Mouse (Mus musculus) gastrocnemius, adult 2 months (tissue): ENCODE data around the gene Usp6nl. TPM values are rescaled to one million over a fixed set of nuclear protein-coding genes. Genes with fewer than 3 reads are reported as not detected.

Source experiments
- DNase-seq: peaks from one replicate; pipeline ENCODE4 v3.0.0; 2022
- H3K27ac ChIP-seq: fragments of 200-600 bp; 2 replicates; pipeline ENCODE4 v1.8.1; 2022; ENCODE audit warnings: mild to moderate bottlenecking
- H3K4me3 ChIP-seq: fragments of 200-600 bp; 2 replicates; pipeline ENCODE4 v1.8.1; 2022; ENCODE audit warnings: mild to moderate bottlenecking, moderate library complexity
- CTCF ChIP-seq: fragments of 200-600 bp; IDR thresholded peaks from 2 replicates; pipeline ENCODE4 v1.8.1; 2022; ENCODE audit warnings: antibody characterized with exemption, mild to moderate bottlenecking, moderate library complexity
- intact Hi-C: fragments of 180-260 bp; cut with DNase I; formaldehyde crosslinking; loops from one replicate; pipeline ENCODE4 v1.15.1; 2025
- total RNA-seq, 2 experiments: library from RNA; stranded (reverse); gene quantifications; 2 replicates each; pipeline ENCODE4 v1.2.3; 2021

Usp6nl gene
- total RNA-seq, 2 experiments from 2014 or later: 2.6 to 4.0 TPM

GRCm38 (mm10) chr2:6363922-6364321, 41.5 kb downstream of the Usp6nl start:
- Histone ChIP-seq H3K27ac (no peak overlapping the region), H3K4me3 (no peak overlapping the region)
- DNase-seq: no peak
- TF ChIP-seq CTCF: no peak
- intact Hi-C loops: no loop called here

DNA sequence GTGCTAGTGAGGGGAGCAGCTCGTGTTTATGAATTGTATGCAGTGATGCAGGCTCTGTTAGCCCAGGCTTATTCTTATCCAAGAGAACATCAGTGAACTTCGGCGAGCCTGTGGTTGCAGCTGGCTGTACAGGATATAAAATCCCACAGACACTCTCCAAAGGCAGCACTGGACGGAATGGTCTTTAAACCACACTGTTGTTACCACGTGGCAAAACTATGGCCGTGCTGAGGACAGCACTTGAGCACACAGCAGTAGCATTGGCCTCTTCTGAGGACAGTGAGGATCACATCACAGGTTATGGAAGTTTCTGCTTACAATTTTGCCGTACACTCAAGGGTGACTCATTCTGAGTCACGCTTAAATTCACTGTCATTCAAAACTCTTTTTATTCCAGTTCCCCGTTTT, 44.1 kb downstream of the Usp6nl start:
- Histone ChIP-seq H3K4me3 (no peak overlapping the region), H3K27ac (peak overlapping the region; percentile 41; the same call in 1 of the 2 replicates)
- intact Hi-C loops: no loop called here
- no peak for TF ChIP-seq CTCF
- DNase-seq: no peak

GRCm38 (mm10) chr2:6366973-6367372, 44.5 kb downstream of the Usp6nl start:
- H3K4me3 ChIP-seq: no peak overlapping the region
- DNase-seq: no peak
- intact Hi-C loops: no loop called here
- TF ChIP-seq CTCF: no peak
- H3K27ac ChIP-seq: no peak overlapping the region

DNA sequence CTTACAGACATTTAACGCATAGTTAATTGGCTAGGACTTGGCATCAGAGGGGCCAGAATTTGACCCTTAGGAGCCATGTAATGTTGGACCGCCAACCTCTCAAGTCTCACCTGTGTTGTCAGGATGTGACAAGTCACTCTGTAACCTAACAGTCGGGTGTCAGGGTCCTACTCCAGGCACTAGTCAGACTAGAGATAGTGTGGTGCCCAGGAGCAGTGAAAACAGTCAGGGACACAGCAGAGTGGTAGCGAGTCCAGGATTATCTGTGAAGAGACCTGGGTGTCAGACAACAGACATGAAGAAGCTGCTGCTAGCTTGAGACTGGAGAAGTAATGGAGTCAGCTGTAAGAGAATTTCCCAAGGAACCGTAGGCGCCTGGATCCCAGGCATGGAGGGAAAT, 45.0 kb downstream of the Usp6nl start:
- H3K27ac ChIP-seq: no peak overlapping the region
- TF ChIP-seq CTCF: no peak
- H3K4me3 ChIP-seq: no peak overlapping the region
- DNase-seq: no peak
- intact Hi-C loops: no loop called here

- Histone ChIP-seq H3K27ac (no peak overlapping the region), H3K4me3 (no peak overlapping the region)
- DNase-seq: no peak
- intact Hi-C loops: no loop called here
- no peak for TF ChIP-seq CTCF
Measured at GRCm38 (mm10) chr2:6374216-6374615, 51.7 kb downstream of the Usp6nl start.

- TF ChIP-seq CTCF: no peak
- no peak overlapping the region for H3K27ac ChIP-seq
- DNase-seq: no peak
- intact Hi-C loops: no loop called here
- H3K4me3 ChIP-seq: no peak overlapping the region
Measured at GRCm38 (mm10) chr2:6376071-6376470, 53.6 kb downstream of the Usp6nl start.

DNA sequence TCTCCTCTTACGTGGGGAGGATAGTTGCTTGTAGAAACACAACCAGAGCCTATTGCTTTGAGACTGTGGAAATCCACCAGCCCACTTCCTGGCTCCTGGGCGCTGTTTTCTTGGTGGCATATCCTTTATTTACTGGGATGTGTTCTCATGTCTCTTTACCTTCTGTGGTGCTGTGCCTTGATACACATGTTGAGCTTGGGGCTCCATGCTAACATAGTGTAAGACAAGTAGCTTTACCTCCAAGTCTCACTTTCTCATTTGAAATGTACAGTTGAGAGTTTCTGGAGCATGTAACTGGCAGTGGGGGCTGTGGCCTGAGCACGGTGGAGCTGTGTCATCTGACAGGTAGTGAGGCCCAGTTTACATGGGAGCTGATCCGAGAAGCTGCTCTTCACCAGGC, 54.5 kb downstream of the Usp6nl start:
- Histone ChIP-seq H3K27ac (no peak overlapping the region), H3K4me3 (no peak overlapping the region)
- no peak for DNase-seq
- intact Hi-C loops: no loop called here
- no peak for TF ChIP-seq CTCF

DNA sequence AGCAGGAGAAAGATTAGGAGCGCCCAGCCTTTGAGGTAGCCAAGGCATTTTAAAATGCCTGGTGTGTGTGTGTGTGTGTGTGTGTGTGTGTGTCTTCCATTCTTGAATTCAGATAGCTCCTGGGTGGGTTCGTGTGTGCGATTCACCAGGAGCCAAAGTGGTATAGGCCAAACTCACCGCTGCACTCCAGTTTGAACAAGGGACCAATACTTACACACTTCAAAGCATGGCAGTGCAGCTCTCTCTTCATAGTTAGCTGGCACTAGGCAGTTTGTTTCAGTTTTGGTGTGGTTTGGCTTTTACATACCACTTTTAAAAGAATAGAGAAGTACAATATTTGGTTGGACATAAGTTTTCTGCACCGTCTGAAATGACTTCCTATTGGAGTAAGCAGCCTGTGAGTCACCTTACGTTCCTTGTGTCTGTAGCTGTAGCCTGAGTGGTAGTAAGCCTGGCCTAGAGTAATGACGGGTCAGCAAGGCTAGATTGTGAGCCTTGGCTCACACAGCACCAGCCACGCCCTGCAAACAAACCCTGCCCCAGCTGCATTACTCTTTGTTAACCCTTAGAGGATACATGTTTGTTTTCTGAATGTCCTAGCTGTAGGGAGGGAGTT, 56.2 kb downstream of the Usp6nl start:
- intact Hi-C loops: no loop called here
- no peak for TF ChIP-seq CTCF

GRCm38 (mm10) chr2:6379731-6380212, 57.3 kb downstream of the Usp6nl start:
- intact Hi-C loops: no loop called here
- Histone ChIP-seq H3K27ac (no peak overlapping the region), H3K4me3 (no peak overlapping the region)
- TF ChIP-seq CTCF: no peak
- no peak for DNase-seq

More for the DNA sequence above, 56.2 kb downstream of the Usp6nl start:
- H3K27ac ChIP-seq: no peak overlapping the region
- DNase-seq: no peak
- H3K4me3 ChIP-seq: no peak overlapping the region

GRCm38 (mm10) chr2:6380401-6380800, 57.9 kb downstream of the Usp6nl start:
- Histone ChIP-seq H3K27ac (no peak overlapping the region), H3K4me3 (no peak overlapping the region)
- intact Hi-C loops: no loop called here
- no peak for TF ChIP-seq CTCF
- no peak for DNase-seq

DNA sequence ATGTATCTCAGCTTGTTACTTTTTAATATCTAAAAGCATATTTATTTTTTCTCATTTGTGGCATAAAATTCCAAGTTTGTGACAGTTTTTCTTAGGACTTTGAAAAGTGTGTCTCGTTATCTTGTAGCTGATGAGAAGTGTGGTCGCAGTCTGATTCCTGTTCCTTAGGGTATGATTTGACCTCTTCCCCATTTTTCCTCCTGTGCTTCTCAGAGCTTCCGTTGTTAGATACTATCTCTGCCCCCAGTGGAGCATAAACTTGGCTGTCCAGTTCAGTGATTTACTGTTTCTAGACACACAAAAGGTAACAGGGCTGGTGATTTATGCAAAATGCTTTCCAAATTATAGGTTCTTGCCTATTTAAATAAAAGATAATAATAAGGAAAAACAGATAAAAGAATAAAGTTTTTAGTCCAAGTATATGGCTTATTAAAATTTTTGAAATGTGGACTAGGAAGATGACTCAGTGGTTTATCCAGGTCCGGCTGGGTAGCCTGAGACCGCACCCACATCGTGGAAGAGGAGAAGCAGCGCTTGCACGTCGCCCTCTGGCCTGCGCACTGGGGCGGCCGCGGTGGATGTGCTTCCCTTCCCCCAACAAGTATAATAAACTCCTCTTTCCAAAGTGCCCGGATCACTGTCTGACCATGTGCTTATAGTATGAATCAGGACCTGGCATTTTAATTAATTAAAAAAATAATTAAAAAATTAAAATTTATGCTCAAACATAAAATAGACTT, 62.1 kb downstream of the Usp6nl start:
- Histone ChIP-seq H3K27ac (no peak overlapping the region), H3K4me3 (no peak overlapping the region)
- no peak for DNase-seq
- no peak for TF ChIP-seq CTCF
- intact Hi-C loops: no loop called here

DNA sequence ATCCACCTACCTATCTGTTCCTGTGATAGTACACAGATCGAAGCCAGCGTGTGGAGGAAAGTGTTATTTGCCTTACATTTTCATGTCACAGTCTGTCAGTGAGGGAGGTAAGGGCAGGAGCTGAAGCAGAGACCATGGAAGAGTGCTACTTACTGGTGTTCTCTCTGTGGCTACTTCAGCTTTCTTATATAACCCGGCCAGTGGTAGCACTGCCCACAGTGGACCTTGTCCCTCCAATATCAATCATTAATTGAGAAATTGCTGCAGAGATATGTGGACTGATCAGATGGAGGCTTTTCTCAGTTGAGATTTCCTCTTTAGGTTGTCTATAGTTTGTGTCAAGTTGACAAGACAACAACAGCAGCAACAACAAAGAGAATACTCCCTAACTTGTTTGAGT, 66.7 kb downstream of the Usp6nl start:
- Histone ChIP-seq H3K27ac (no peak overlapping the region), H3K4me3 (no peak overlapping the region)
- DNase-seq: no peak
- intact Hi-C loops: no loop called here
- no peak for TF ChIP-seq CTCF

DNA sequence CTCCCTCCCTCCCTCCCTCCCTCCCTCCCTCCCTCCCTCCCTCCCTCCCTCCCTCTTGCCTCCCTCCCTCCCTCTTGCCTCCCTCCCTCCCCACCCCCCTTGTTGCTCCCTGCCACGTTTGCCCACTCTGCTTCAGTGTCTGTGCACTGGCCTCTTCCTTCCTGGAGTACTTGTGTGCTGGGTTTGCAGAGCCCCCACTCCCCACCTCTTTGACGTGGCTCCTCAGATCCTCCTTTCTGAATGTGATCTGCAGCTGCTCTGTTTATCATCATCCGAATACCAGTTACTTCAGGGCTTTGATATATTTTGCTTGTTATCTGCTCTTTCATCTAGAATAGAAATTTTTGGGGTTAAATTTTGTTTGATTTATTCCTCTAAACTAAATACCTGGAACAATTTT, 68.8 kb downstream of the Usp6nl start:
- DNase-seq: no peak
- H3K27ac ChIP-seq: no peak overlapping the region
- TF ChIP-seq CTCF: no peak
- intact Hi-C loops: no loop called here
- no peak overlapping the region for H3K4me3 ChIP-seq

DNA sequence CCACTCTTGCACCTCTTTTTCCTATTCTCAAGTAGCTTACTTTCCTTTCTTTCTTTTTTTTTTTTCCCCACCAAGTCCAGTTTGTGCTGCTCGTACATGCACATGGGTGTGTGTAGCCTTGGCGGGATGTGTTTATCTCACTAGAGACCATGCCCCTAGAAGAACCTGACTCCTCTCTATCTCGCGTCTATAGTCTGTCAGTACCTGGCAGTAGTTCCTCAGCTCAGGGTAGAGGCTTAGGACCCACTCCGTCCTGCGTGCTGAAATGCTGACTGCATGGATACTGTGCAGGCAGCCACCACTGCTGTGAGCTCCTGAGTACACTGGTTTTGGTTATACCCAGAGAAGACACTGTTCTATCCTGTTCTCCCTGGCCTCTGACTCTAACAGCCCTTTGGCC, 69.5 kb downstream of the Usp6nl start:
- no peak for DNase-seq
- Histone ChIP-seq H3K4me3 (no peak overlapping the region), H3K27ac (no peak overlapping the region)
- intact Hi-C loops: no loop called here
- TF ChIP-seq CTCF: no peak
